Mouse (Mus musculus) small intestine, adult 2 months (tissue): ENCODE measurements around the gene Car4.

Experiments used
- CTCF ChIP-seq: fragments of 200-500 bp; IDR thresholded peaks from 2 replicates; pipeline ENCODE4 v1.5.1; 2012; ENCODE audit warnings: low read depth, mild to moderate bottlenecking, control low read depth, inconsistent platforms, low read length, moderate library complexity, mixed read lengths; ENCODE audit not compliant: insufficient replicate concordance, insufficient read length; ENCODE audit errors: extremely low read depth
- POLR2A ChIP-seq: fragments of 200-500 bp; IDR thresholded peaks from 2 replicates; pipeline ENCODE4 v1.6.1; 2012; ENCODE audit warnings: low read depth, mild to moderate bottlenecking, control low read depth, inconsistent platforms, low read length, moderate library complexity

- no peak for TF ChIP-seq CTCF
- no peak for TF ChIP-seq POLR2A
Observed at GRCm38 (mm10) chr11:84908480-84908879, 49.1 kb upstream of the Car4 start.
